Mouse (Mus musculus) megakaryocyte, embryonic 14.5 days (primary cell): ENCODE measurements at regions not wholly inside any gene's neighbourhood (a gene's known extent, or its start where the extent isn't known, plus 50 kb on each side); places are given as distances from the start of the nearest gene placed in this dataset.

Experiments
- FLI1 ChIP-seq: IDR thresholded peaks from 2 replicates; pipeline ENCODE4 v1.6.1; 2012; ENCODE audit warnings: low read length, inconsistent platforms, mixed read lengths
- GATA1 ChIP-seq: IDR thresholded peaks from 3 replicates; pipeline ENCODE4 v1.6.1; 2012; ENCODE audit warnings: mixed read lengths, low read length, inconsistent platforms, borderline replicate concordance

GRCm38 (mm10) chr17:10094108-10094521, 225.5 kb downstream of the Qk start:
- TF ChIP-seq GATA1 (no peak), FLI1 (no peak)
